Mouse (Mus musculus) ES-E14 (cell line): ENCODE data around the gene Tmed1.
"Not testable (repeated sequence)": the region's sequence is repeated elsewhere in the genome, so short reads cannot be mapped to it uniquely, and the experiment has no call there.

Source experiments
- MAFK ChIP-seq: IDR thresholded peaks from 2 replicates; pipeline ENCODE4 v1.6.1; 2014; ENCODE audit warnings: mild to moderate bottlenecking, low read depth, low read length, inconsistent platforms; ENCODE audit not compliant: insufficient read depth
- ZC3H11A ChIP-seq: IDR thresholded peaks from 2 replicates; pipeline ENCODE4 v1.6.1; 2012; ENCODE audit warnings: low read depth, mild to moderate bottlenecking, inconsistent platforms, low read length, borderline replicate concordance

DNA sequence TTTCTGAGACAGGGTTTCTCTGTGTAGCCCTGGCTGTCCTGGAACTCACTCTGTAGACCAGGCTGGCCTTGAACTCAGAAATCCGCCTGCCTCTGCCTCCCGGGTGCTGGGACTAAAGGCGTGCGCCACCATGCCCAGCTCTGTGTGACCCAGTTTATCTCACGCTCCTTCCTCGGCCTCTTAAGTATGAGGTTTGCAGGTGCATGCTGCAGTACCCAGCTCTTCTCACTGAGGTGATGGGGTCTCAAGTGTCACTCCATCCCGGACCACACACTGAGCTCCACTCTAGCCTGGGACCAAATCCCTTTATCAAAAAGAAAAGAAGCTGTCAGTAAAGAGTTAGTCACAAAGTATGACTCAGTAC is 45.5 kb downstream of the Tmed1 start:
- not testable (repeated sequence) for TF ChIP-seq MAFK, ZC3H11A
